Mouse (Mus musculus): Measurements from ENCODE around the gene Olfr214.

- TF ChIP-seq CTCF (IDR thresholded peaks at IDR 0.05; ENCODE audit: low read depth) (peak; percentile 25; the same call in 1 of the 2 replicates), EP300 (IDR thresholded peaks at IDR 0.05; ENCODE audit: low read depth) (no peak)
Observed at GRCm38 (mm10) chr6:116607230-116607629, 53.2 kb downstream of the Olfr214 start.

Measured in heart, postnatal 0 days (tissue).